Mouse (Mus musculus) thymus, adult 2 months (tissue): ENCODE results near the gene Ddx49. TPM values are rescaled to one million over a fixed set of nuclear protein-coding genes. Genes with fewer than 3 reads are reported as not detected.

Experiments used
- DNase-seq: peaks from one replicate; pipeline ENCODE4 v3.0.0; 2021
- H3K27ac ChIP-seq: fragments of 200-500 bp; 2 replicates; pipeline ENCODE4 v1.5.1; 2012; ENCODE audit warnings: low read length, control low read depth; ENCODE audit not compliant: control insufficient read depth, insufficient read depth
- H3K27me3 ChIP-seq: fragments of 200-500 bp; 2 replicates; pipeline ENCODE4 v1.6.1; 2012; ENCODE audit warnings: mild to moderate bottlenecking, low read length, moderate library complexity, mixed read lengths; ENCODE audit not compliant: control insufficient read depth, insufficient read depth
- H3K36me3 ChIP-seq: fragments of 200-500 bp; 2 replicates; pipeline ENCODE4 v1.6.1; 2012; ENCODE audit warnings: mild to moderate bottlenecking, low read length, moderate library complexity; ENCODE audit not compliant: control insufficient read depth, insufficient read depth
- H3K4me1 ChIP-seq: fragments of 200-500 bp; replicated peaks from 2 replicates; pipeline ENCODE4 v1.6.1; 2012; ENCODE audit warnings: low read length; ENCODE audit not compliant: control insufficient read depth, insufficient read depth
- H3K4me3 ChIP-seq: fragments of 200-500 bp; 2 replicates; pipeline ENCODE4 v1.5.1; 2012; ENCODE audit warnings: mild to moderate bottlenecking, low read length, control low read depth, moderate library complexity; ENCODE audit not compliant: control insufficient read depth, insufficient read depth
- CTCF ChIP-seq: fragments of 200-500 bp; IDR thresholded peaks from 2 replicates; pipeline ENCODE4 v1.5.1; 2012; ENCODE audit warnings: mild to moderate bottlenecking, control low read depth, low read length, moderate library complexity, borderline replicate concordance; ENCODE audit not compliant: control insufficient read depth, poor library complexity, insufficient read depth; ENCODE audit errors: extremely low read depth
- POLR2A ChIP-seq: fragments of 200-500 bp; IDR thresholded peaks from 2 replicates; pipeline ENCODE4 v1.6.1; 2012; ENCODE audit warnings: mild to moderate bottlenecking, low read length, control low read depth, moderate library complexity; ENCODE audit not compliant: control insufficient read depth, poor library complexity, insufficient read depth; ENCODE audit errors: extremely low read depth
- WGBS: fragments of 180-500 bp; shearing (Covaris S2); methylation state at CpG from one replicate; pipeline ENCODE4 v1.1.7; 2018; 5-methylcytosine and 5-hydroxymethylcytosine counted together
- polyA plus RNA-seq: library from polyadenylated mRNA; depleted of rRNA; stranded (reverse); fragments of >200 nt; gene quantifications from 2 replicates; pipeline ENCODE4 v1.2.3, GENCODE M21; 2012

Gene Ddx49
- polyA plus RNA-seq, 1 experiment = 72.1 TPM

GRCm38 (mm10) chr8:70283136-70284077 is 18.9 kb downstream of the Ddx49 start:
- Histone ChIP-seq H3K27ac (no peak overlapping the region), H3K27me3 (no peaks in the 10 kb centered on the region), H3K4me1 (peaks cover 13% of the 10 kb centered on the region), H3K4me3 (peak overlapping the region; percentile 73), H3K36me3 (0 out of 2 replicates have a peak, but pooled peaks cover 3% of the 10 kb centered on the region)
- under 1% methylated on average over 54 of the region's 55 CpGs for WGBS
- no peak for DNase-seq
- TF ChIP-seq CTCF = no peak
- TF ChIP-seq POLR2A = no peak

GRCm38 (mm10) chr8:70282603-70283135 is 19.6 kb downstream of the Ddx49 start, which contains the start of gene Homer3:
Homer3 (plus strand) TSS chr8:70282827.
- peak; percentile 98 for TF ChIP-seq CTCF
- peak; percentile 82 for TF ChIP-seq POLR2A
- Histone ChIP-seq H3K4me1 (peaks cover 13% of the 10 kb centered on the region), H3K27ac (no peak within 1 kb of the TSS), H3K36me3 (0 out of 2 replicates have a peak, but pooled peaks cover 3% of the 10 kb centered on the region), H3K4me3 (peak within 1 kb of the TSS; percentile 73), H3K27me3 (no peaks in the 10 kb centered on the region)
- WGBS = 4% methylated on average over 36 of the region's 36 CpGs
- peak; percentile 93 for DNase-seq

GRCm38 (mm10) chr8:70281001-70281400 is 21.3 kb downstream of the Ddx49 start:
- H3K4me1 ChIP-seq = peaks cover 18% of the 10 kb centered on the region
- no peak overlapping the region for H3K27ac ChIP-seq
- 88% methylated on average over 3 of the region's 3 CpGs for WGBS
- H3K27me3 ChIP-seq = no peaks in the 10 kb centered on the region
- no peaks in the 10 kb centered on the region for H3K36me3 ChIP-seq
- H3K4me3 ChIP-seq = no peak overlapping the region
- no peak for DNase-seq
- TF ChIP-seq CTCF = no peak
- no peak for TF ChIP-seq POLR2A

- Histone ChIP-seq H3K36me3 (no peaks in the 10 kb centered on the region), H3K27me3 (no peaks in the 10 kb centered on the region), H3K4me1 (peaks cover 18% of the 10 kb centered on the region), H3K4me3 (no peak overlapping the region), H3K27ac (no peak overlapping the region)
- 49% methylated on average over 8 of the region's 8 CpGs for WGBS
- TF ChIP-seq CTCF = no peak
- no peak for TF ChIP-seq POLR2A
- DNase-seq = no peak
Measured at GRCm38 (mm10) chr8:70279266-70279665, 23.0 kb downstream of the Ddx49 start.

GRCm38 (mm10) chr8:70278175-70278574 is 24.1 kb downstream of the Ddx49 start:
- Histone ChIP-seq H3K36me3 (no peaks in the 10 kb centered on the region), H3K27ac (no peak overlapping the region), H3K4me3 (no peak overlapping the region), H3K27me3 (no peaks in the 10 kb centered on the region), H3K4me1 (peaks cover 11% of the 10 kb centered on the region)
- TF ChIP-seq CTCF (no peak), POLR2A (no peak)
- WGBS = 26% methylated on average over 15 of the region's 15 CpGs
- no peak for DNase-seq

GRCm38 (mm10) chr8:70276476-70276875 is 25.8 kb downstream of the Ddx49 start:
- Histone ChIP-seq H3K4me1 (peaks cover 8% of the 10 kb centered on the region), H3K4me3 (no peak overlapping the region), H3K27me3 (no peaks in the 10 kb centered on the region), H3K27ac (no peak overlapping the region), H3K36me3 (no peaks in the 10 kb centered on the region)
- no peak for TF ChIP-seq CTCF
- no peak for DNase-seq
- 69% methylated on average over 3 of the region's 3 CpGs for WGBS

- no peak overlapping the region for H3K4me3 ChIP-seq
- H3K36me3 ChIP-seq = no peaks in the 10 kb centered on the region
- TF ChIP-seq POLR2A (no peak), CTCF (no peak)
- DNase-seq = no peak
- peaks cover 12% of the 10 kb centered on the region for H3K4me1 ChIP-seq
- no peak overlapping the region for H3K27ac ChIP-seq
- H3K27me3 ChIP-seq = no peaks in the 10 kb centered on the region
Measured at GRCm38 (mm10) chr8:70274350-70274749, 27.9 kb downstream of the Ddx49 start.
